Mouse (Mus musculus) brain, embryonic 14.5 days (tissue): Measurements from ENCODE around the gene Stfa3.

Experiments
- CTCF ChIP-seq: fragments of 200-500 bp; IDR thresholded peaks from 2 replicates; pipeline ENCODE4 v1.5.1; 2012; ENCODE audit warnings: inconsistent platforms, mild to moderate bottlenecking, moderate library complexity, borderline replicate concordance; ENCODE audit not compliant: insufficient read depth, insufficient read length; ENCODE audit errors: extremely low read depth
- POLR2A ChIP-seq: fragments of 200-500 bp; IDR thresholded peaks from 2 replicates; pipeline ENCODE4 v1.6.1; 2012; ENCODE audit warnings: mild to moderate bottlenecking, inconsistent platforms, borderline replicate concordance; ENCODE audit not compliant: poor library complexity, insufficient read depth, insufficient read length, severe bottlenecking; ENCODE audit errors: extremely low read depth

DNA sequence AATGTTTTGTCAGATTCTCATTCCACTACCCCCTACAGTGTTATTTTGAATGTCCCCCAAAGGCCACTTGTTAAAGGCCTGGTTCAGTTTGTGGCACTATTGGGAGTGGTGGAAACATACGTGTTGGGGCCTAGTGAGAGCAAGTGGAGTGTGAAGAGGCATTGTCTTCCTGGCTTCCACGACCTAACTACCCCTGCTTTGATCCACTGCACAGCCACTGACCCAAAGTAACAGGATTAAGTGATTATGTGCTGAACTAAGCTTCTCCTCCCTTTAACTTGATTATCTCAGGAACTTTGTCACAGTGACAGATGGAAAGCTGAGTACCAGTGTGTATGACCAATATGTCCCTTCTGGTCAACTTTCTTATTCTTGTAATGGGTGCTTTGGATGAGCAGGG, 5.2 kb upstream of the Stfa3 start:
- TF ChIP-seq CTCF, result no peak
- no peak for TF ChIP-seq POLR2A
